Mouse (Mus musculus): ENCODE data around the gene Bmx. TPM values are rescaled to one million over a fixed set of nuclear protein-coding genes. Genes with fewer than 3 reads are reported as not detected.

Gene Bmx
- polyA plus RNA-seq, 1 experiment from 2014 or later: 5.5 TPM

DNA sequence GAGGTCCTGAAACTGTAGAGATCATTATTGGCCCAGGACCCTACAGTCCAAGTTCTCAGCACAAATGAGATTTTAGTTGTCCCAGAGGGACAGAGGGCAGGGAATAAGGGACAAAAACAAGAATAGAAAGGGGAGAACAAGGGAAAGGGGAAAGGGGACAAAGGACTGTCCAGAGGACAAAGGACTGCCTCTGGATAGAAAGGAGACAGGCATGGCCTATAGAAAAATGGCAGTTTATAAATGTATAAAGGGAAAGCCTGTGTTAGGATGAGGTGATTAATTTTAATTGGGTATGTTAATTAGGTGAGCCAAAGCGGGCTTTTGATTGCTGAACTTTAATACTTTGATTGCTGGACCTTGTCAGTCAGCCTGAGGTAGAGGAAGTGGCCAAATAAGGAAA is 6.9 kb upstream of the Bmx start:
- no peak overlapping the region for H3K4me2 ChIP-seq (ENCODE audit: low read depth, low read length)
- no peaks in the 10 kb centered on the region; the same call in 1 of the 2 replicates for H3K27me3 ChIP-seq (ENCODE audit: control insufficient read depth, insufficient read depth, low read length)
- ATAC-seq (replicated peaks; ENCODE audit: extremely low read depth, insufficient read depth, low FRiP score): no peak
- H3K4me3 ChIP-seq (ENCODE audit: low read length): no peak overlapping the region
- no peaks in the 10 kb centered on the region for H3K36me3 ChIP-seq (ENCODE audit: control insufficient read depth, insufficient read depth)
- H3K9ac ChIP-seq (ENCODE audit: low read length): no peak overlapping the region
- H3K4me1 ChIP-seq (ENCODE audit: control insufficient read depth, insufficient read depth, low read length): no peaks in the 10 kb centered on the region
- 52% methylated on average over 1 of the region's 1 CpGs for WGBS
- H3K9me3 ChIP-seq (replicated peaks; ENCODE audit: control insufficient read depth, low read length): no peaks in the 10 kb centered on the region
- H3K27ac ChIP-seq (ENCODE audit: low read length): no peak overlapping the region

DNA sequence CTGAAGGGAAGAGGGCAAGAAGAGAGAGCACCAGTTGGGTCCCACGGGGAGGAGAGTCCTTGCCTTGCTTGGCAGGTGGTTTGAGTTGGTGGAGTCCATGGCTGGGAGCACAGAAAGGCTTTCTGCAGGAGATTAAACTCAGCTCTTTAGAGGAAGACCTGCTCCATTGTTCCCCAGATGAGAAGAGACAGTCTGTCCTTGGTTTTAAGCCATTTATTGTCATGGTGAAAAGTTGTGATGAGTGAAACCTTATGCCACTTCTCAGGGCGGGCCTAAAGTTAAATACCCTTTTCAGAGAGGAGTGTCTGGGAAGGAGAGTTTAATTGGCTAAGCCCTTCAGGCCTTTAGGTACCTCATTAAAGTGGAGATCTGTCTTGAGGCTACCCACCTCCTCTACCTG is 4.3 kb upstream of the Bmx start:
- H3K4me3 ChIP-seq (ENCODE audit: low read length): no peak overlapping the region
- H3K9ac ChIP-seq (ENCODE audit: low read length): no peak overlapping the region
- H3K27me3 ChIP-seq (ENCODE audit: control insufficient read depth, insufficient read depth, low read length): no peaks in the 10 kb centered on the region; the same call in 1 of the 2 replicates
- H3K9me3 ChIP-seq (replicated peaks; ENCODE audit: control insufficient read depth, low read length): no peaks in the 10 kb centered on the region
- ATAC-seq (replicated peaks; ENCODE audit: extremely low read depth, insufficient read depth, low FRiP score): no peak
- no peaks in the 10 kb centered on the region for H3K4me1 ChIP-seq (ENCODE audit: control insufficient read depth, insufficient read depth, low read length)
- no peak overlapping the region for H3K4me2 ChIP-seq (ENCODE audit: low read depth, low read length)
- 59% methylated on average over 2 of the region's 2 CpGs for WGBS
- H3K36me3 ChIP-seq (ENCODE audit: control insufficient read depth, insufficient read depth): no peaks in the 10 kb centered on the region
- no peak overlapping the region for H3K27ac ChIP-seq (ENCODE audit: low read length)

DNA sequence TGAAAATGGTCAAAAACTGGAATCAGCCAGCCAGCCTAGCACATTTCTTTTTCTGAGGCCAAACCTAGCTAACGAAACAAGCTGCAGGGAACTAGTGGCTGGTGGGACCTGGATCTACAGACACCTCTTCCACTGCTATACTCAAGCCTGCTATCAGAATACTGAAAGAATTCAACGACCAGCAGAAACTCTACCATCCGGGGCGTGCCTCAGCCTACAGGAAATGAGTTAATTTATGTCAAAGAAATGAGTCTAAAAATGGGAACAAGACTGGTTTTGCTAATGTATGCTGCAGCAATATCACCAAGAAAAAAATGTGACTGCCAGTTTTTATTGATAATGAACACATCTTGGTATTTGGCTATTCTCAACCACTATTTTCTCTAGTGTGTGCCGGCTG is 669 bp upstream of the Bmx start:
- H3K4me2 ChIP-seq (ENCODE audit: low read depth, low read length): no peak overlapping the region
- 64% methylated on average over 5 of the region's 5 CpGs for WGBS
- H3K9ac ChIP-seq (ENCODE audit: low read length): no peak overlapping the region
- ATAC-seq (replicated peaks; ENCODE audit: extremely low read depth, insufficient read depth, low FRiP score): 0 out of 2 replicates have a peak, but pooled peaks have one; percentile 43
- H3K4me1 ChIP-seq (ENCODE audit: control insufficient read depth, insufficient read depth, low read length): no peaks in the 10 kb centered on the region
- no peak overlapping the region for H3K4me3 ChIP-seq (ENCODE audit: low read length)
- H3K36me3 ChIP-seq (ENCODE audit: control insufficient read depth, insufficient read depth): no peaks in the 10 kb centered on the region
- peak overlapping the region; percentile 63 for H3K27ac ChIP-seq (ENCODE audit: low read length)
- no peaks in the 10 kb centered on the region for H3K27me3 ChIP-seq (ENCODE audit: control insufficient read depth, insufficient read depth, low read length)
- H3K9me3 ChIP-seq (replicated peaks; ENCODE audit: control insufficient read depth, low read length): no peaks in the 10 kb centered on the region

DNA sequence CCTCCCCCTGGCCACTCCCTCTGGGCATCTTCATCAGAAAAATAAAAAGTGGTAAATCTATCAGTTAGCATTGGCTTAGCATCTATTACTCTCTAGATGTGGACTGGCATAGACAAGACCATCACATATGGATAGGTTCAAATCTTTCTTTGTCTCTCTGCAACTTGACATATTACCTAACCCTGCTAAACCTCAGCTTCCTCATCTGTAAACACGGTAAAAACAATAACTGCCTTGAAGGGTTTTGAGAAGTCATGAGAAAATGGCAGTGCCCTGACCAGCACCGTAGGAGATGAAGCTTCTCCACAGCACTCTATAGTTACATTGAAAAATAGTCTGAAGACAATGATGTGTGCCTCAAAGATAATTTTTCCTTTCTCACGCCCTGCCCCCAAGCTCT is 1.5 kb downstream of the Bmx start:
- peak overlapping the region; percentile 35 for H3K27ac ChIP-seq (ENCODE audit: low read length)
- WGBS: 65% methylated on average over 3 of the region's 3 CpGs
- no peak overlapping the region for H3K4me3 ChIP-seq (ENCODE audit: low read length)
- no peaks in the 10 kb centered on the region for H3K36me3 ChIP-seq (ENCODE audit: control insufficient read depth, insufficient read depth)
- ATAC-seq (replicated peaks; ENCODE audit: extremely low read depth, insufficient read depth, low FRiP score): no peak
- H3K9ac ChIP-seq (ENCODE audit: low read length): no peak overlapping the region
- no peaks in the 10 kb centered on the region for H3K4me1 ChIP-seq (ENCODE audit: control insufficient read depth, insufficient read depth, low read length)
- no peaks in the 10 kb centered on the region for H3K9me3 ChIP-seq (replicated peaks; ENCODE audit: control insufficient read depth, low read length)
- H3K4me2 ChIP-seq (ENCODE audit: low read depth, low read length): no peak overlapping the region
- no peaks in the 10 kb centered on the region for H3K27me3 ChIP-seq (ENCODE audit: control insufficient read depth, insufficient read depth, low read length)

DNA sequence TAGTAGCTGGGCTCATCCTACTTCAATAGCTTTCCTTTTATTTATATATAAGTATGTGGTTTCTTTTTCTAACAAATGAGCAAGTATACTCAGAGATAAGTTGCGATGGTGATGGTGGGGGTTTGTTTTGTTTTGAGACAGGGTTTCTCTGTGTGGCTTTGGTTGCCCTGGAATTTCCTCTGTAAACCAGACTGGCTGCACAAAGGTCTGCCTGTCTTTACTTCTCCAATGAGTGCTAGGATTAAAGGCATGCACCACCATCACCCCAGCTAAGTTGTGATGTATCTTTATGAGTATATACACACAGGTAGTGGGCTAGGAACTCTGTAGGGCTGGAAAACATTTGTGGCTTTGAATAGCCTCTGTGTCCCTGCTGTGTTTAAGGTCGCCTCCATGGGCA is 11.3 kb downstream of the Bmx start:
- no peak for ATAC-seq (replicated peaks; ENCODE audit: extremely low read depth, insufficient read depth, low FRiP score)
- H3K9me3 ChIP-seq (replicated peaks; ENCODE audit: control insufficient read depth, low read length): no peaks in the 10 kb centered on the region
- no peak overlapping the region for H3K9ac ChIP-seq (ENCODE audit: low read length)
- H3K4me3 ChIP-seq (ENCODE audit: low read length): no peak overlapping the region
- H3K36me3 ChIP-seq (ENCODE audit: control insufficient read depth, insufficient read depth): no peaks in the 10 kb centered on the region
- H3K27ac ChIP-seq (ENCODE audit: low read length): no peak overlapping the region
- no peak overlapping the region for H3K4me2 ChIP-seq (ENCODE audit: low read depth, low read length)
- WGBS: 55% methylated on average over 2 of the region's 2 CpGs
- H3K27me3 ChIP-seq (ENCODE audit: control insufficient read depth, insufficient read depth, low read length): no peaks in the 10 kb centered on the region
- no peaks in the 10 kb centered on the region for H3K4me1 ChIP-seq (ENCODE audit: control insufficient read depth, insufficient read depth, low read length)

DNA sequence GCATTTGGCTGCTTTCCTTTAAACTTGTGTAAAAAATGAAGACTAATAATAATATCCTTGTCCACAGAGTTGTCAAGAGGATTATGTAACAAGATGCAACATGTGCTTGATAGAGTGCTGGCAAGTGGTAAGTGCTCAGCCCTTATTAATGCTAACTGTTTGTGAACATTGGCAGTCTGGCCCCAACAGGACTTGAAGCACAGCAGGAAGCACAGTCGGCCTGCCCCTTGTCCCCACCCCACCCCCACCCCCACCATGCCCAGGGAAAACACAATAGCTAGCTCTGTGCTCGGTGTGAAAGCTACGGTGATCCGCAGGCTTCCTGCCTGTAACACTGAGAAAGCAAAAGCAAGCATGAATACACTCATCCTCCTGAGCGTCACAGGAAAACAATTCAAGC is 12.3 kb downstream of the Bmx start:
- ATAC-seq (replicated peaks; ENCODE audit: extremely low read depth, insufficient read depth, low FRiP score): 0 out of 2 replicates have a peak, but pooled peaks have one; percentile 37
- WGBS: 21% methylated on average over 5 of the region's 5 CpGs
- Histone ChIP-seq H3K4me2 (ENCODE audit: low read depth, low read length) (peak overlapping the region; percentile 14; the same call in 1 of the 2 replicates), H3K27me3 (ENCODE audit: control insufficient read depth, insufficient read depth, low read length) (no peaks in the 10 kb centered on the region), H3K9me3 (replicated peaks; ENCODE audit: control insufficient read depth, low read length) (no peaks in the 10 kb centered on the region), H3K36me3 (ENCODE audit: control insufficient read depth, insufficient read depth) (no peaks in the 10 kb centered on the region), H3K27ac (ENCODE audit: low read length) (no peak overlapping the region), H3K9ac (ENCODE audit: low read length) (no peak overlapping the region), H3K4me3 (ENCODE audit: low read length) (no peak overlapping the region), H3K4me1 (ENCODE audit: control insufficient read depth, insufficient read depth, low read length) (no peaks in the 10 kb centered on the region)

DNA sequence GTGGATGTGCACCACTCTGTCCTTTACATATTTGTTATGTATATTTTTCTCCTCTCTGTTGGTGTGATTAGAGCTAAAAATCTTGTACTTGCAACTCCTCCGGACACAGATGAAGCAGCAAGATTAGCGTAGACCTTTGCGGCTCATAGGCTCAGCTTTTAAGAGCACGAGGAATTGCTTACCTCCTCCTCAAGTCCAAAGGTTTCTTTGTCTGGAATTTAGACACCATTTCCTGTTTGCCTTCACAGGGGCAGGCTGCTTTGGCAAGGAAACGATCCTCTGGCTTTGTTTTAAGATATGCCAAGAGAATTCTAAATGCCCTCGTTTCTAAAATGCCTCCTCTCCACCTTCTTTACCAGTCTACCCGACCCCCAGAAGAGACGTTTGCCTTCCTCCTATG is 24.6 kb downstream of the Bmx start:
- no peaks in the 10 kb centered on the region for H3K36me3 ChIP-seq (ENCODE audit: control insufficient read depth, insufficient read depth)
- 47% methylated on average over 8 of the region's 8 CpGs for WGBS
- no peak overlapping the region for H3K4me3 ChIP-seq (ENCODE audit: low read length)
- no peak overlapping the region for H3K27ac ChIP-seq (ENCODE audit: low read length)
- no peaks in the 10 kb centered on the region for H3K27me3 ChIP-seq (ENCODE audit: control insufficient read depth, insufficient read depth, low read length)
- H3K9ac ChIP-seq (ENCODE audit: low read length): no peak overlapping the region
- 0 out of 2 replicates have a peak, but pooled peaks cover 2% of the 10 kb centered on the region for H3K9me3 ChIP-seq (replicated peaks; ENCODE audit: control insufficient read depth, low read length)
- ATAC-seq (replicated peaks; ENCODE audit: extremely low read depth, insufficient read depth, low FRiP score): no peak
- H3K4me2 ChIP-seq (ENCODE audit: low read depth, low read length): no peak overlapping the region
- H3K4me1 ChIP-seq (ENCODE audit: control insufficient read depth, insufficient read depth, low read length): no peaks in the 10 kb centered on the region

DNA sequence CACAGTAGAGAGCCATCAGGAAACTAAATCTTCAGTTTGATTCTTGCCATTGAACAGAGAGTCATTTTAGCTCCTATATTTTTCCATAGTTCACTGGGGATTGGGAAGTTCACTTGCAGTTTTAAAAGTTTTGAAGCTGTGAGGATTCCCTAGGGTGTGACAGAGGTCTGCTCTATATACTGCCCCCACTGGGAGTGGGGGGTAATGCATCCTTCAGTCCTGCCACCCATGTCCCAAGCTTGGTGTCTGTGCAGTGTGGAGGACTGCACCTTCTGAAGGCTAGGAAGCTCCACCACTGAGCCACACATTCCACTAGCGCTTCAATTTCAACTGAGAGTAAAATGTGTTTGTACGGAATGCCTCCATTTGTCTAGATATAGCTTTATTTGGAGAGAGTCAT is 36.0 kb downstream of the Bmx start:
- Histone ChIP-seq H3K4me3 (ENCODE audit: low read length) (no peak overlapping the region), H3K4me1 (ENCODE audit: control insufficient read depth, insufficient read depth, low read length) (no peaks in the 10 kb centered on the region), H3K9ac (ENCODE audit: low read length) (no peak overlapping the region), H3K4me2 (ENCODE audit: low read depth, low read length) (no peak overlapping the region), H3K27ac (ENCODE audit: low read length) (no peak overlapping the region), H3K27me3 (ENCODE audit: control insufficient read depth, insufficient read depth, low read length) (no peaks in the 10 kb centered on the region), H3K36me3 (ENCODE audit: control insufficient read depth, insufficient read depth) (no peaks in the 10 kb centered on the region), H3K9me3 (replicated peaks; ENCODE audit: control insufficient read depth, low read length) (no peaks in the 10 kb centered on the region)
- WGBS: 62% methylated on average over 2 of the region's 2 CpGs
- ATAC-seq (replicated peaks; ENCODE audit: extremely low read depth, insufficient read depth, low FRiP score): no peak

DNA sequence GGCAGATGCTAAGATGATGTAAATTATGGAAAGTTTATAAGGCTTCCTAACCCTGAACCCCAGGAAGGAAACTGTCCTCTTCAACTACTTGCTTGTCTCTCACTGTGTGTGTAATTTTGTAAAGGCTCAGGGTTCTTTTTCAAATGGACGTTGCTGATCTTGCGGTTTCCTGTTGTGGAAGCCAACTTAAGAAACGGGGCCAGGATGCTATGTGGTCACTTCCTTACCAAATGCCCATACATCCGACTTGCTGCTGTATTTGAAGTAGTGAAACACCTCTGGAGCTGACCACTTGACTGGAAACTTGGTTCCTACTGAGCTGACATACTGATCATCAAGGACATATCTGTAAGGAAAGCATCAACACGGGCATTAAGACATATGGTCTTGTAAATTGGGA is 57.4 kb downstream of the Bmx start:
- Histone ChIP-seq H3K27ac (ENCODE audit: low read length) (no peak overlapping the region), H3K4me1 (ENCODE audit: control insufficient read depth, insufficient read depth, low read length) (no peaks in the 10 kb centered on the region), H3K9me3 (replicated peaks; ENCODE audit: control insufficient read depth, low read length) (no peaks in the 10 kb centered on the region; the same call in 1 of the 2 replicates), H3K36me3 (ENCODE audit: control insufficient read depth, insufficient read depth) (no peaks in the 10 kb centered on the region), H3K4me2 (ENCODE audit: low read depth, low read length) (no peak overlapping the region), H3K9ac (ENCODE audit: low read length) (no peak overlapping the region), H3K27me3 (ENCODE audit: control insufficient read depth, insufficient read depth, low read length) (no peaks in the 10 kb centered on the region), H3K4me3 (ENCODE audit: low read length) (no peak overlapping the region)
- no peak for ATAC-seq (replicated peaks; ENCODE audit: extremely low read depth, insufficient read depth, low FRiP score)
- WGBS: 64% methylated on average over 5 of the region's 5 CpGs

DNA sequence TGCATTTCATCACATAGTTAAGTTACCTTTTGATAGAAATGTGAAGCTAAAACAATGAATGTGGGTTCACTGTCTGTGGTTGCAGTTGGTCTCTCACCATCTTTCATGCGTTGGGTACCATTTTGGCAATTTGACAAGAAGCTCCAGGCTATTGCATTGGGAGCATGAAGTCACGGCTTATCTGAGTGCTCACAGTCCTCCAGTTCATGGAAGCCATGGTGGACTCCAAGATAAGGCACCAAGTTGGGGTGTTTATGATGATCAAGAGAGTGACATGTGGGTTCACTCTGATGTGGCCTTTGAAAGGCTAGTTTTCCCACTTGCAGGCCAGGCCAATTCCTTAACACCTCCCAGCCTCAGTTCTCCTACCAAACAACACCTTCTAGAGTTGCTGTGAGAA is 60.3 kb downstream of the Bmx start:
- Histone ChIP-seq H3K9me3 (replicated peaks; ENCODE audit: control insufficient read depth, low read length) (no peaks in the 10 kb centered on the region; the same call in 1 of the 2 replicates), H3K27me3 (ENCODE audit: control insufficient read depth, insufficient read depth, low read length) (no peaks in the 10 kb centered on the region), H3K9ac (ENCODE audit: low read length) (no peak overlapping the region), H3K27ac (ENCODE audit: low read length) (no peak overlapping the region), H3K4me3 (ENCODE audit: low read length) (no peak overlapping the region), H3K36me3 (ENCODE audit: control insufficient read depth, insufficient read depth) (no peaks in the 10 kb centered on the region), H3K4me1 (ENCODE audit: control insufficient read depth, insufficient read depth, low read length) (no peaks in the 10 kb centered on the region), H3K4me2 (ENCODE audit: low read depth, low read length) (no peak overlapping the region)
- WGBS: 86% methylated on average over 2 of the region's 2 CpGs
- ATAC-seq (replicated peaks; ENCODE audit: extremely low read depth, insufficient read depth, low FRiP score): no peak

Data from heart, embryonic 16.5 days (tissue).